Mouse (Mus musculus): ENCODE results near the gene BC030867.

Gene BC030867

DNA sequence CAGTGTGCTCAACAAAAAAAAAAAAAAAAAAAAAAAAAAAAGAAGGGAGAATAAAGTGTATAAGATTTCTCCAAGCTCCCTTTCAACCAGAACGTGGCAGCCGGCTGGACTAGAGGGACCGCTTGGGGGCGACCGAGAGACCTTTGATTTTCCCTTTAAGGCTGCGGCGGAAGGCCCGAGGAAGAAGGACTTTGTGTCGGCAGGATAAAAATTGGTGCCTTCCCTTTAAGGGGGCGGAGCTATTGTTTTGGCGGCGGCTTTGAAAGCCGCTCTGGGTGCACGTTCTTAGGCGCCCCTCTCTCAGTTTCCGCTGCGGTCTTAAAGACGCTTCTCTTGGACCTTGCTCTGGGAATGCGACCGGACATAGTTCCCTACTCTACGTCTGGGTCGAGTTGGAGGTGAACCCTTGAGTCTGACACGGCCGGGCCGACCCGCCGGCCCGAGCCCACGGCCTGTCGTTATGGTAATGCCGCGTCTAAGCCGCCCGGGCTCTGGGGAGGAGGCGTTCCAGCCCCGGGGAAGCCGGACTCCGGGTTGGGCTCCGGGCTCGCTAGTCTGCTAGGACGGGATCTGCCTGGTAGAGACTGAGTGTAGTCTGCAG lies at the start of gene BC030867:
TSS of gene BC030867 (plus strand) at position 253 of the 601 bp plus-strand sequence.
- Histone ChIP-seq H3K4me1 (replicated peaks; ENCODE audit: low read depth, low read length) (peaks cover 69% of the 10 kb centered on the region), H3K4me3 (replicated peaks; ENCODE audit: low read length) (peak within 1 kb of the TSS; percentile 98), H3K27me3 (ENCODE audit: insufficient read depth, low read length) (peaks cover 18% of the 10 kb centered on the region), H3K36me3 (ENCODE audit: insufficient read depth, low read length) (peaks cover 34% of the 10 kb centered on the region), H3K9me3 (ENCODE audit: low read length) (no peaks in the 10 kb centered on the region)
- TF ChIP-seq CTCF (conservative IDR thresholded peaks at IDR 0.05; ENCODE audit: low read length) = peak; percentile 83
- no peak for TF ChIP-seq POU5F1 (IDR thresholded peaks at IDR 0.05; ENCODE audit: borderline replicate concordance, low read length)
- no peak for TF ChIP-seq NANOG (IDR thresholded peaks at IDR 0.05; ENCODE audit: borderline replicate concordance, low read length)

DNA sequence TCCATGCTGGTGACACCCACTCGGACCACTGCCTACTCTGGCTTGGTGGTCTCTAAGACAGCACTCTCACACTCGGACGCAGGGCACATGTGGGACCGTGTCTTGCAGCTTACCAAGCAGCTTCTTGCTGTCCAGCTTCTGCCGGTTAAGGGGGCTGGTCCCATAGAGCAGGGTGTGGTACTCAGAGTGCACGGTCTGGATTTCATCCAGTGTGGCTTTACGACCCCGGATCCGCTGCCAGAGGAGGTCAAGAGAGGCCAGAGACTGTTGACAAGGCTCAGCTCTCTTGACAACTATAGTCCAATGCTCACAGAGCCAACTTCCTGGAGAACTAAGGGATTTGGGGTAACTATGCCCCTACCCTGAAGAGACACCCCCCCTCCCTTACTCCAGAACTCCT lies 48.8 kb upstream of the BC030867 start:
- TF ChIP-seq POU5F1 (IDR thresholded peaks at IDR 0.05; ENCODE audit: borderline replicate concordance, low read length) = no peak
- TF ChIP-seq NANOG (IDR thresholded peaks at IDR 0.05; ENCODE audit: borderline replicate concordance, low read length) = no peak
- no peak for TF ChIP-seq CTCF (conservative IDR thresholded peaks at IDR 0.05; ENCODE audit: low read length)
- Histone ChIP-seq H3K9me3 (ENCODE audit: low read length) (no peaks in the 10 kb centered on the region), H3K36me3 (ENCODE audit: insufficient read depth, low read length) (peaks cover 95% of the 10 kb centered on the region), H3K4me1 (replicated peaks; ENCODE audit: low read depth, low read length) (peaks cover 42% of the 10 kb centered on the region), H3K4me3 (replicated peaks; ENCODE audit: low read length) (no peak overlapping the region), H3K27me3 (ENCODE audit: insufficient read depth, low read length) (no peaks in the 10 kb centered on the region)

DNA sequence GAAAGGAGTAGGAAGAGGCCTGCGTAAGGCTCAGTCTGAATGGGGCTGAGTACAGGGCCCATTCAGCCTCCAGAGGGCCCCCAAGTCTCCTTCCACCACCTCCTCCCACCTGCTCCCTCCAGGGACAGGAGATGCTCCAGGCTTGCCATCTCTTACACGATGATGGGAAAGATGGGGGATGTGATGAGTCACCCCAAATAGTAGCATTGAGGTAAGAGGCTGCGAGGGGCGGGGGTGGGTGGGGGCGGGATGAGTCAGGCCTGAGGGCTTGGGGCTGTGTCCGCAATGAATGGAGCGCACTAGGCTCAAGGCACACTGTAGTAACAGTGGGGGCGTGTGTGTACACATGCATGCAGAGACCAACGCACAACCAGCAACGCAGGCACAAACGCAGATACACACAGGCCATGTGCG lies 47.3 kb upstream of the BC030867 start:
- Histone ChIP-seq H3K27me3 (ENCODE audit: insufficient read depth, low read length) (peaks cover 4% of the 10 kb centered on the region), H3K9me3 (ENCODE audit: low read length) (no peaks in the 10 kb centered on the region), H3K36me3 (ENCODE audit: insufficient read depth, low read length) (peaks cover 93% of the 10 kb centered on the region), H3K4me1 (replicated peaks; ENCODE audit: low read depth, low read length) (peaks cover 44% of the 10 kb centered on the region), H3K4me3 (replicated peaks; ENCODE audit: low read length) (no peak overlapping the region)
- TF ChIP-seq POU5F1 (IDR thresholded peaks at IDR 0.05; ENCODE audit: borderline replicate concordance, low read length) (no peak), CTCF (conservative IDR thresholded peaks at IDR 0.05; ENCODE audit: low read length) (no peak), NANOG (IDR thresholded peaks at IDR 0.05; ENCODE audit: borderline replicate concordance, low read length) (no peak)

DNA sequence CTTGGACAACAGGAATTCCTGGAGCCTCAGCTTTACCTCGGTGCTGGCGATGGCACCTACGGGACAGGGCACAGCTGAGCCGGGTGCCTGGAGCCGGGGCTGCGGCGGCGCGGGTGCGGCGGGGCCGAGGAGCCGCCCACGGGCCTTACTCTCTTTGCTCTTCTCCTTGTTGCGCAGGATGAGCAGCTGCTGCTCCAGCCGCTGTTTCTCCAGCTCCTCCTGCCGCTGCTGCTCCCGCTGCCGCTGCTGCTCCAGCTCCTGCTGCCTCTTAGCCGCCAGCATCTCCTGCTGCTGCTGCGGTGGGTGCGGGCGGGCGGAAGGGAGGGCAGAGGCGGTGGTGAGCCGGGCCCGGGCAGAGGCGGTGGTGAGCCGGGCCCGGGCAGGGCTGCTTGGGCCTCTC lies 42.2 kb upstream of the BC030867 start:
- H3K36me3 ChIP-seq (ENCODE audit: insufficient read depth, low read length) = peaks cover 47% of the 10 kb centered on the region
- H3K27me3 ChIP-seq (ENCODE audit: insufficient read depth, low read length) = peaks cover 16% of the 10 kb centered on the region
- peak overlapping the region; percentile 74 for H3K4me3 ChIP-seq (replicated peaks; ENCODE audit: low read length)
- TF ChIP-seq POU5F1 (IDR thresholded peaks at IDR 0.05; ENCODE audit: borderline replicate concordance, low read length) (no peak), NANOG (IDR thresholded peaks at IDR 0.05; ENCODE audit: borderline replicate concordance, low read length) (no peak), CTCF (conservative IDR thresholded peaks at IDR 0.05; ENCODE audit: low read length) (no peak)
- H3K9me3 ChIP-seq (ENCODE audit: low read length) = no peaks in the 10 kb centered on the region
- peaks cover 61% of the 10 kb centered on the region for H3K4me1 ChIP-seq (replicated peaks; ENCODE audit: low read depth, low read length)

DNA sequence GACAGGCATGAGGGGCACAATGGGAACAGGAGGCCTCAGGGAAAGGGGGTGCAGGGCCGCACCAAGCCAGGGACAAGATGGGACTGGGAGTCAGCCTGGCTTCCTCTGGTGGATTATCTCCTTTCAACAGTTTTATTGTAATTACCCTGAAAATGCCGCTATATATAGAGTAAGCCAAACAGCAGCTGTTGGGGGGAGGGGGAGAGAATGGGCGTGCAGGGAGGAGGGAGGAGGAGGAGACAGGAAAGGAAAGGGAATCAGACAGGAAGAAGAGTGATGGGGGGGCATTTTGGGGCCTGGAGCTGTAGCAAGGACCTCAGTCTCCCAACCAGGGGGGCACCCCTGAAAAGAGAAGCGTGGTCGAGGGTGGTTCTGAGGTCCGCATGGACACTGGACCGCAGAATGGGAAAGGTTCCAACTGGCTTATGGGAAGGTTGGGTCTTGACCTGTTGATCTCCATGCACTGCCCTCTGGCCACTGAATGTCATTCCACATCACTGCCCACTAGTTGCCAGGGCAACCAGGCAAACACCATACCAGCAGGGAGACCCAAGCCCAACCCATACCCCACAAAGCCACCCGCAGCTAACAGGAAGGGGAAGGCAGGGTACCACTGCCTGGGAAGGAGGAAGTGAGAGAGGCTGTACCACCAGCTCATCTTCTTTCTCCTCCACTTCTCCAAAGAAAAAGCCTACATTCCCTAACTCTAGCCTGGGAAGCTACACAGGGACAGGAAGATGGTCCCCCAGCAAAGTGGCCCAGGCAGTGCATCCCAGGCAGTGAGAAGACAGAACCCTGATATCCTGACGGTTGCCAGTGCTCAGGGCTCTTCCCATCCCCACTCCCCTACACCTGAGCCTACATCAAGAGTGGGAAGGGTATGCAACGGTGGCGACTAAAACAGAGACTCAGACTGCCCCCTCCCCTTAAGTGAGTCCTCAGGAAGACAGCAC lies 40.6 kb upstream of the BC030867 start:
- Histone ChIP-seq H3K9me3 (ENCODE audit: low read length) (no peaks in the 10 kb centered on the region), H3K27me3 (ENCODE audit: insufficient read depth, low read length) (peaks cover 16% of the 10 kb centered on the region), H3K4me3 (replicated peaks; ENCODE audit: low read length) (no peak overlapping the region), H3K4me1 (replicated peaks; ENCODE audit: low read depth, low read length) (peaks cover 55% of the 10 kb centered on the region), H3K36me3 (ENCODE audit: insufficient read depth, low read length) (peaks cover 41% of the 10 kb centered on the region)
- TF ChIP-seq POU5F1 (IDR thresholded peaks at IDR 0.05; ENCODE audit: borderline replicate concordance, low read length) (no peak), NANOG (IDR thresholded peaks at IDR 0.05; ENCODE audit: borderline replicate concordance, low read length) (no peak), CTCF (conservative IDR thresholded peaks at IDR 0.05; ENCODE audit: low read length) (no peak)

DNA sequence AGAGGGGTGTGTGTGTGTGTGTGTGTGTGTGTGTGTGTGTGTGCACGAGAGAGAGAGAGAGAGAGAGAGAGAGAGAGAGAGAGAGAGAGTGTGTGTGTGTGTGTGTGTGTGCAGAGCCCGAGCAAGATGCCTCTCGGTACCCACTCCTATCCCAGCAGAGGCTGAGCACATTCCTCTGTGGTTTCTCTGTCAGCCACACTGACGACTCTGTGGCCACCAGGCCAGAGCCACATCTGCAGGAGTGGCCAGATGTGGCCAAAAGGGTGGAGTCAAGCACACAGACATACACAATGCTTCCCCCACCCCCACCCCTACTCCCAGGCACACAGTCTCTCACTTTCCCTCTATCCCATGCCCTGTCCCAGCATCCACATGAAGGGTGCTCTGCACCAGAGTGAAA lies 39.8 kb upstream of the BC030867 start:
- H3K36me3 ChIP-seq (ENCODE audit: insufficient read depth, low read length) = peaks cover 40% of the 10 kb centered on the region
- H3K9me3 ChIP-seq (ENCODE audit: low read length) = no peaks in the 10 kb centered on the region
- TF ChIP-seq NANOG (IDR thresholded peaks at IDR 0.05; ENCODE audit: borderline replicate concordance, low read length) = no peak
- H3K27me3 ChIP-seq (ENCODE audit: insufficient read depth, low read length) = peaks cover 16% of the 10 kb centered on the region
- no peak overlapping the region for H3K4me3 ChIP-seq (replicated peaks; ENCODE audit: low read length)
- peaks cover 60% of the 10 kb centered on the region for H3K4me1 ChIP-seq (replicated peaks; ENCODE audit: low read depth, low read length)

DNA sequence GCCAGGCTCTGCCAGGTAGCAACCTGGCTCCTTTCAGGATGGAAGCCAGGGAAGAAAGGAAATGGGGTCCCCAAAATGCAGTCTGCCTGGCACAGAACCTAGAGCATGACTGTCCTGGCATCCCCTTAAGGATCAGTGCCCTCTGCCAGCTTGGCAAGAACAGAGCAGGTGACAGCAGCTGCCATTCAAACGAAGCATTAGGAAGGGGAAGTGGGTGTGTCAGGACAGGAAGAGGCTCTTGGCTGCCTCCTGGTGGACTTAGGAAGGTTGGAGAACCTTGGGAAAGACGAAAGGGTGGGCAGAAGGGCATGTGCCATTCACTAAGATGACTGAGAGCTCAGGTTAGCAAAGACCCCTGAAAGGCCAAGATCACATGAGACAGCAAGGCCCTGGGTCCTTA lies 38.9 kb upstream of the BC030867 start:
- Histone ChIP-seq H3K9me3 (ENCODE audit: low read length) (no peaks in the 10 kb centered on the region), H3K4me1 (replicated peaks; ENCODE audit: low read depth, low read length) (peaks cover 69% of the 10 kb centered on the region)

DNA sequence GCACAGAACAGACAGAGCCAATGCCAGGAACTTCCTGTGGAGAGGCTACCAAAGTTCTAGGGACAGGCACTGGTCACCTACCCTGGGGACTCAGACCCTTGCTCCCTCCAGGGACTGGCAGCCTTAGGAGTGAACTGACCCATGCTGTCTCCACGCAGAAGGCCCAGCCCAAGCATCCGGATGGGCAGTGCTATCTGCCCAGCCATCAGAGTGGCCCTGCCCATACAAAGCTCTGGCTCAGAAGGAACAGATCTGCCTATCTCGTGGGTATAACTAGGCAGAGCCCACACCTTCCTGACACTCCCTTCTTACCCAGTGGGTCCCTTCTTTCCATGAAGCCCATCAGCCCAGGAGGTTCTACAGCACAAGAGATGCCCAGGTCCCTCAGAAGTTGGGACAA lies 38.5 kb upstream of the BC030867 start:
- TF ChIP-seq NANOG (IDR thresholded peaks at IDR 0.05; ENCODE audit: borderline replicate concordance, low read length) (no peak), POU5F1 (IDR thresholded peaks at IDR 0.05; ENCODE audit: borderline replicate concordance, low read length) (no peak), CTCF (conservative IDR thresholded peaks at IDR 0.05; ENCODE audit: low read length) (no peak)
- Histone ChIP-seq H3K4me3 (replicated peaks; ENCODE audit: low read length) (no peak overlapping the region), H3K4me1 (replicated peaks; ENCODE audit: low read depth, low read length) (peaks cover 74% of the 10 kb centered on the region), H3K9me3 (ENCODE audit: low read length) (no peaks in the 10 kb centered on the region), H3K27me3 (ENCODE audit: insufficient read depth, low read length) (peaks cover 16% of the 10 kb centered on the region), H3K36me3 (ENCODE audit: insufficient read depth, low read length) (peaks cover 28% of the 10 kb centered on the region)

More for the DNA sequence above, 38.9 kb upstream of the BC030867 start:
- Histone ChIP-seq H3K36me3 (ENCODE audit: insufficient read depth, low read length) (peaks cover 32% of the 10 kb centered on the region), H3K4me3 (replicated peaks; ENCODE audit: low read length) (no peak overlapping the region), H3K27me3 (ENCODE audit: insufficient read depth, low read length) (peaks cover 16% of the 10 kb centered on the region)
- TF ChIP-seq NANOG (IDR thresholded peaks at IDR 0.05; ENCODE audit: borderline replicate concordance, low read length) (no peak), POU5F1 (IDR thresholded peaks at IDR 0.05; ENCODE audit: borderline replicate concordance, low read length) (no peak), CTCF (conservative IDR thresholded peaks at IDR 0.05; ENCODE audit: low read length) (peak; percentile 69)
